Mouse (Mus musculus) macrophage (primary cell): ENCODE data around the gene Stard13. TPM values are rescaled to one million over a fixed set of nuclear protein-coding genes. Genes with fewer than 3 reads are reported as not detected.

Experiments used
- H3K27ac ChIP-seq: fragments of 350-480 bp; formaldehyde crosslinking; 2 replicates; pipeline ENCODE4 v1.9.0; 2021
- H3K36me3 ChIP-seq: fragments of 350-480 bp; formaldehyde crosslinking; 2 replicates; pipeline ENCODE4 v1.9.0; 2021; ENCODE audit errors: inconsistent target
- H3K4me3 ChIP-seq: fragments of 350-480 bp; formaldehyde crosslinking; 2 replicates; pipeline ENCODE4 v1.9.0; 2021; ENCODE audit errors: inconsistent target
- H3K79me2 ChIP-seq: fragments of 350-480 bp; formaldehyde crosslinking; 2 replicates; pipeline ENCODE4 v1.9.0; 2021; ENCODE audit errors: inconsistent target
- WGBS: methylation state at CpG from one replicate; pipeline ENCODE4 v1.1.7; 2026; ENCODE audit warnings: inconsistent platforms; ENCODE audit not compliant: missing documents; 5-methylcytosine and 5-hydroxymethylcytosine counted together
- polyA plus RNA-seq: library from polyadenylated mRNA; stranded (reverse); fragments of 250-400 nt; gene quantifications from 3 replicates; pipeline ENCODE4 v1.2.4, GENCODE M21; 2018; ENCODE audit warnings: inconsistent platforms

The Stard13 gene
- polyA plus RNA-seq, 1 experiment from 2014 or later, result 0.04 TPM

DNA sequence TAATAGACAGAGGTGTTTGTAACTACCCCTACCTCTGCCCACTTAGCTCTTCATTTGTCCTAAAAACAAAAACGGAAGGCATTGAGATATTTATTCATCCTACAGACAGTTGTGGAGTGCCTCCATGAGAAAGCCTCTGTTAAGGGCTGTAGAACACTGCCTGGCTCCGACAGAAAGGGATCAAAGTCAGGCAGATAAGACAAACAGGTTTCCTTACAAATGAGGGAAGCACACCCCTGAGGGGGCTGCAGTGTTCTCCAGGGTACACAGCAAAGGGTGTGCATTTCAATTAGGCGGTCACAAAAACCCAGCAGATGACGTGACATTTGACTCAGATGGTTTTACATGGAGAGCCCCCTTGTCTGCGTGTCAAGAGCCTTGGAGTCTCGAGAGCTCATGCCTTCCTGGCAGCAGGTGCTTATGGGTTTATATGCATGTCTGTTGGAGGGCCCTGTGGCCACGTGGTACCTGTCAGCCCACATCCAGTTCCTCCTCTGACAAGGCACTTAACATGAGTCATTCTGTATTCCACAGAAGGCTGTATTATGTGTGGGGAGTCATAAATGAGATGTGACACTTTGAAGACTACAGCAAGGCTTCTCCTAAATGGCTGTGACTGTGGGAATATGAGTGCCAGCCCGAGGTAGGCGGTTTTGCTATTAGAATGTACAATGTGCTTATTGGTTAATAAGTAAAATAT is 129.1 kb downstream of the Stard13 start:
- Histone ChIP-seq H3K4me3 (no peak overlapping the region), H3K36me3 (no peaks in the 10 kb centered on the region), H3K79me2 (no peaks in the 10 kb centered on the region), H3K27ac (no peak overlapping the region)
- 49% methylated on average over 9 of the region's 9 CpGs for WGBS

GRCm38 (mm10) chr5:151103284-151103683 is 130.4 kb downstream of the Stard13 start:
- Histone ChIP-seq H3K79me2 (no peaks in the 10 kb centered on the region), H3K36me3 (no peaks in the 10 kb centered on the region), H3K4me3 (no peak overlapping the region), H3K27ac (no peak overlapping the region)
- WGBS, result 89% methylated on average over 3 of the region's 4 CpGs

- H3K79me2 ChIP-seq, result no peaks in the 10 kb centered on the region
- 73% methylated on average over 2 of the region's 2 CpGs for WGBS
- H3K36me3 ChIP-seq, result no peaks in the 10 kb centered on the region
- no peak overlapping the region for H3K27ac ChIP-seq
- H3K4me3 ChIP-seq, result no peak overlapping the region
Measured at GRCm38 (mm10) chr5:151102262-151102661, 131.4 kb downstream of the Stard13 start.

GRCm38 (mm10) chr5:151096012-151096411 is 137.6 kb downstream of the Stard13 start:
- Histone ChIP-seq H3K36me3 (no peaks in the 10 kb centered on the region), H3K79me2 (no peaks in the 10 kb centered on the region), H3K27ac (no peak overlapping the region), H3K4me3 (no peak overlapping the region)
- 83% methylated on average over 6 of the region's 6 CpGs for WGBS

- WGBS, result 74% methylated on average over 3 of the region's 3 CpGs
- Histone ChIP-seq H3K36me3 (no peaks in the 10 kb centered on the region), H3K79me2 (no peaks in the 10 kb centered on the region), H3K27ac (no peak overlapping the region), H3K4me3 (no peak overlapping the region)
Measured at GRCm38 (mm10) chr5:151092886-151093665, 140.6 kb downstream of the Stard13 start.

DNA sequence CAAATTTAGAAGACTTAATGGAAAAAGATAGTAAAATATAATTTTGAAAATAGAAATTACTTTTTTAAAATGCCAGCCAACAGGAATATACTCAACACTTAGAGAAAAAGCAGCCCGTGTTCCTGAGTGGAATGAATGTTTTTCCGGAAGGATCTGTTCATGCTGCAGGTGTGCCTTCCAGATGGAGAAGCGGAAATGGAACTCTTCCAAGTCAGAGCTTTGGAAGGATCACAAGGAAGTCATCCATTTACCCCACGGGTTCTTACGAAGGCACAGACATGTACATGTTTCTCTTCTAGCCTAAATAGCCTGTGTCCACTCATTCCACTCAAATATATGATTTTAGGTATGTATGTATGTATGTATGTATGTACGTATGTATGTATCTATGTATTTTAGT is 142.6 kb downstream of the Stard13 start:
- no peaks in the 10 kb centered on the region for H3K79me2 ChIP-seq
- no peak overlapping the region for H3K4me3 ChIP-seq
- no peaks in the 10 kb centered on the region for H3K36me3 ChIP-seq
- 93% methylated on average over 6 of the region's 6 CpGs for WGBS
- H3K27ac ChIP-seq, result no peak overlapping the region

- 89% methylated on average over 6 of the region's 6 CpGs for WGBS
- Histone ChIP-seq H3K79me2 (no peaks in the 10 kb centered on the region), H3K36me3 (no peaks in the 10 kb centered on the region), H3K27ac (no peak overlapping the region), H3K4me3 (no peak overlapping the region)
Measured at GRCm38 (mm10) chr5:151089201-151089600, 144.4 kb downstream of the Stard13 start.

DNA sequence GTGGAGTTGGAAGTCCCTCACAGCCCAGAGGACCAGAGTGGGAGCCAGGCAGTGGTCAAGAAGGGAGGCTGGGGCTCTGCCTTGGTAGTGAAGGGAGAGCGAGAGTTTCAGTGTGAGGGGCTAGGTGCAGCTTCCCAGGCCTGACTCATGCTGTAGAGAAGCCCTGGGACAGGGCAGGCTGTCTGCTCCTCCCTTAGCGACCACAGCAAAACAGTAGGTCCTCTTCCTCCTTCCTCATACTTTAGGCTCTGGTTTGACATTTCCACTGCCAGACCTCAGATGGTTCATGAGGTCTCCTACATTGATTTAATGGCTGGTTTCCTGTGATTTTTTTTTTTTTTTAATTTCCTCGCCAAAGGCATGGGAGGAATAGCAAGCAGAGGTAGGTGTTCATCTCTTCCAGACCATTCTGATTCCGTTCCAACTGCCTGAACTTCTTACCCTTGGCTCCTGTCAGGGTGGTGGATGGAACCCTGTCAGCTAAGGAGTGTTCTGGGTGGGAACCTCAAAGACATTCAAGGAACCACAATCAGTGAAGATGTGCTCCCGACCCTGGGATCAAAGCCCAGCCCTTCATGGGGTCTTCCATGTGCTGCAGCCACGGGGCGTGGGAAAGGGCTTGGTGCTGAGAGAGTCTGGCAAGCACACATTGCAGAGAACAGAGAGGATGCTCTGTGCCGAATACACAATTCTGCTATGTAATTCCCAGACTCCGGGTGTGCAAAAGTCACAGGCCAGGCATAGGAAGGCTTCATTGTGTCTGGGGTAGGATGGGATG is 147.0 kb downstream of the Stard13 start:
- H3K27ac ChIP-seq, result no peak overlapping the region
- H3K4me3 ChIP-seq, result no peak overlapping the region
- no peaks in the 10 kb centered on the region for H3K79me2 ChIP-seq
- 71% methylated on average over 9 of the region's 9 CpGs for WGBS
- no peaks in the 10 kb centered on the region for H3K36me3 ChIP-seq

- no peak overlapping the region for H3K27ac ChIP-seq
- H3K79me2 ChIP-seq, result no peaks in the 10 kb centered on the region
- H3K4me3 ChIP-seq, result no peak overlapping the region
- WGBS, result 93% methylated on average over 8 of the region's 8 CpGs
- no peaks in the 10 kb centered on the region for H3K36me3 ChIP-seq
Measured at GRCm38 (mm10) chr5:151085749-151086148, 147.9 kb downstream of the Stard13 start.

DNA sequence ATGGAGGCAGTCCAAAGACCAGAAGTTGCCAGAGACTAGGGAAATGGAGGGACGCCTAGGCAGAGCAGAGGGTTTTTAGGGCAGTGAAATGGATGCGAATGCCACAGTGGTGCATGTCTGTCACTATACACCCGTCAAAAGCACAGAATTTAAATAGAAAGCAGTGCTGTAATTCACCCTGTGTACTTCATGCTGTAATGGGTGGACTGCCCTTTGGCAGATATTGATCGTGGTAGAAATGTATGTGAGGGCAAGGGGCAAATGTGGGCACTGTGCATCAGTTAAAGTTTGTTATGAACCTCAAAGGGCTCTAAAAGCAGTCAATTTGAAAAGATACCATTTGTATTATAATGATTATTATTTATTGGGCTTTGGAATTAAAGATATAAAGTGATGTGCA is 153.4 kb downstream of the Stard13 start:
- WGBS, result 95% methylated on average over 4 of the region's 4 CpGs
- Histone ChIP-seq H3K4me3 (no peak overlapping the region), H3K36me3 (no peaks in the 10 kb centered on the region), H3K79me2 (no peaks in the 10 kb centered on the region), H3K27ac (no peak overlapping the region)

- WGBS, result 94% methylated on average over 2 of the region's 2 CpGs
- Histone ChIP-seq H3K4me3 (no peak overlapping the region), H3K79me2 (no peaks in the 10 kb centered on the region), H3K27ac (no peak overlapping the region), H3K36me3 (no peaks in the 10 kb centered on the region)
Measured at GRCm38 (mm10) chr5:151077953-151078352, 155.7 kb downstream of the Stard13 start.

GRCm38 (mm10) chr5:151076917-151077316 is 156.7 kb downstream of the Stard13 start:
- no peaks in the 10 kb centered on the region for H3K79me2 ChIP-seq
- H3K4me3 ChIP-seq, result no peak overlapping the region
- H3K36me3 ChIP-seq, result no peaks in the 10 kb centered on the region
- H3K27ac ChIP-seq, result no peak overlapping the region
- 90% methylated on average over 3 of the region's 3 CpGs for WGBS

DNA sequence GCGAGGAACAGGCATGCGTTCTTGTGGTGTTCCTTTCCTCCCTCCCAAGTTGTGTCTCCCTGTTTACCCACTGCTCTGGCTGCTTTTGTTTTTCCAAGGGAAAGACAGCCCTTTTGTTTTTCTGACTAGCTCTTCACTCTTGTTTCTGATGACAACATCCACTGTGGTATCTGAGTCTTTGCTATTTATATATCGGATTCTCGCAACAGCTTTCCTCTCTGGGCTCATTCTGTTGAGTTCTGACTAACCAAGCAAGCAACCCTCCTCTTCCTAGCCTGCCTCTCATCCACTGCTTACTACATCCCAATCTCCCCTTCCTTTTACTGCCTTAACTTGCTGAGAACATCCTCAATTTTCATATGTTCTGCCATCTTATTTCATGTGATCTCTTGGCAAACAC is 159.4 kb downstream of the Stard13 start:
- 89% methylated on average over 4 of the region's 4 CpGs for WGBS
- Histone ChIP-seq H3K27ac (no peak overlapping the region), H3K4me3 (no peak overlapping the region), H3K79me2 (no peaks in the 10 kb centered on the region), H3K36me3 (no peaks in the 10 kb centered on the region)

DNA sequence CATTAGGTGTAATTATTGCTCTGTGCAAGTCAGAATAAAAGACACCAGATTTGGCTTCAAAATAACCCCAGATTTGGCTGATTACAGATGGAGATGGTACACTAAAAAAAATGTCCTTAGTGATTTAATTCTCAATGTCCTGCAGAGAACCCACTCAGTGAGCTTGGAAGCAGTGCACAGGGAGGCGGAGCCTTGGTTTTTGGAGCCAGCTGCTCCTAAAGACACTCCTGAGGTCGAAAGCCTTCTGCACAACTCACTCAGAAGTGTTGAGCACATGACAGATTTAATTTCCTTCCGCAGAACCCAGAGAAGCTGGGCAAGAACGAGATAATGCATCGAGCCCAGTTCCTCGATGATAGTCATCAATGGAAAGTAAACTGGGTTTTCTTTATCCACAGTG is 162.2 kb downstream of the Stard13 start:
- no peak overlapping the region for H3K4me3 ChIP-seq
- no peaks in the 10 kb centered on the region for H3K79me2 ChIP-seq
- no peaks in the 10 kb centered on the region for H3K36me3 ChIP-seq
- WGBS, result 84% methylated on average over 6 of the region's 6 CpGs
- H3K27ac ChIP-seq, result no peak overlapping the region

DNA sequence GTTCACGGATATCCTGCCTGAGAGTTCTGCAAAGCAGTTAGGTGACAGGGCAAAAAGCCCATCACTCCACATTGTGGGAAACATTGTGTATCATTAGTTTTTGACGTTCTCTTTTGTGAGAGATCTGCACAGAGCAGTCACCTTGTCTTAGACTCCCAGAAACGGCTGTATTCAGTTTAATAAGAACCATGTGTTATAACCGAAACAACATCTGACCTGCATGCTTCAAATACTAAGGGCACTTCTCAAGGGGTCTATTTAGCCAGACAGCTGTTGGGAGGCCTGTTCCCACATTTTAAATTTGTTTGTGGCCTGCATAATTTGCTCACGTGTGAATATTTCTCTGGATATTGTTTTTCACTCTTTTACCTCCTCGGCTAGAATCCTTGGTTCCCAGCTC is 162.7 kb downstream of the Stard13 start:
- H3K27ac ChIP-seq, result no peak overlapping the region
- 86% methylated on average over 6 of the region's 6 CpGs for whole genome bisulfite sequencing
- no peaks in the 10 kb centered on the region for H3K36me3 ChIP-seq

More for the DNA sequence above, 162.7 kb downstream of the Stard13 start:
- no peak overlapping the region for H3K4me3 ChIP-seq
- no peaks in the 10 kb centered on the region for H3K79me2 ChIP-seq
